Comparison of ENCODE assay signal across 24 mouse cellular contexts in the genomic region with DNA sequence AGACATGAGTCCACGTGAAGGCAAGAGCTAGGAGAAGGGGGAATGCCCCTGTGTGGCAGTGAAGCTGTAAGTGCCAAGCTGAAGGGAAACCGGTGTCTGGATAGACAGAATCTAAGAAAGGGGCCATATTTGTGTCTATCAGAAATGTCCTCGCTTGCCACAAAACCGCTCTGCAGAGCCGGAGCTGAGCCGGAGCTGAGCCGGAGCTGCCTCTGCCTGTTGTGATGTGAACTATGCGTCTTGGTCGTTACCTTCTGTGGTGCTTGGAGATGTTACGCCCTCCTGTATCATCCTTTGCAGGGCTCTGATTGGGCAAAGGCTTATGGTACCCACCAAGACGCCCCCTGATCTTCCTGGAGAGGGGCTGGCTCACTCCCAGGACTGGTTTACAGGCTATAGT. TPM values are rescaled to one million over a fixed set of nuclear protein-coding genes. Genes with fewer than 3 reads are reported as not detected.
DNase-seq lines count a peak whose midpoint lies in the region; ATAC-seq and TF ChIP-seq lines count a peak whose summit lies in the region.
"Had no signal": no experiment of that assay in that cellular context is flagged by ENCODE, and none has a peak within 500 bp of the region (broad histone marks: within the 10 kb centered on the region; RNA-seq: fewer than 3 reads in every experiment).

No protein-coding gene starts in this region.

- H3K4me1 ChIP-seq in forebrain, postnatal 0 days (ENCODE audit: insufficient read depth), result no peaks in the 10 kb centered on the region
- no peaks in the 10 kb centered on the region for H3K4me1 ChIP-seq in forebrain, embryonic 11.5 days (replicated peaks; ENCODE audit: control insufficient read depth, insufficient read depth, low read length)
- H3K4me1 ChIP-seq in neural tube, embryonic 15.5 days, result no peaks in the 10 kb centered on the region
- H3K4me1 ChIP-seq: embryonic facial prominence, embryonic 15.5 days; hindbrain, embryonic 10.5 days; intestine, embryonic 15.5 days had no signal

- H3K27me3 ChIP-seq in forebrain, postnatal 0 days (ENCODE audit: insufficient read depth, low read length), result no peaks in the 10 kb centered on the region
- H3K27me3 ChIP-seq in forebrain, embryonic 11.5 days (ENCODE audit: control insufficient read depth, insufficient read depth, low read length), result no peaks in the 10 kb centered on the region
- no peaks in the 10 kb centered on the region for H3K27me3 ChIP-seq in neural tube, embryonic 15.5 days (replicated peaks)
- H3K27me3 ChIP-seq: embryonic facial prominence, embryonic 15.5 days; heart, embryonic 12.5 days; intestine, embryonic 15.5 days had no signal

- no peaks in the 10 kb centered on the region for H3K36me3 ChIP-seq in forebrain, postnatal 0 days (ENCODE audit: insufficient read depth)
- H3K36me3 ChIP-seq in forebrain, embryonic 11.5 days (ENCODE audit: control insufficient read depth, insufficient read depth, low read length), result no peaks in the 10 kb centered on the region
- no peaks in the 10 kb centered on the region for H3K36me3 ChIP-seq in neural tube, embryonic 15.5 days
- H3K36me3 ChIP-seq: embryonic facial prominence, embryonic 15.5 days; heart, embryonic 12.5 days; hindbrain, embryonic 10.5 days; intestine, embryonic 15.5 days had no signal

- H3K4me3 ChIP-seq in forebrain, postnatal 0 days (ENCODE audit: low read depth, low read length), result no peak overlapping the region
- no peak overlapping the region for H3K4me3 ChIP-seq in forebrain, embryonic 11.5 days (ENCODE audit: low read depth, low read length)
- H3K4me3 ChIP-seq in left cerebral cortex, adult 2 months, result peak overlapping the region; percentile 17; the same call in 1 of the 2 replicates
- no peak overlapping the region for H3K4me3 ChIP-seq in neural tube, embryonic 15.5 days (replicated peaks)
- H3K4me3 ChIP-seq: embryonic facial prominence, embryonic 15.5 days; erythroblast, embryonic 14.5 days; heart, embryonic 12.5 days; hindbrain, embryonic 10.5 days; intestine, embryonic 15.5 days had no signal

- WGBS in forebrain, postnatal 0 days, result 74% methylated on average over 11 of the region's 11 CpGs
- 81% methylated on average over 11 of the region's 11 CpGs for WGBS in forebrain, embryonic 11.5 days
- 66% methylated on average over 11 of the region's 11 CpGs for whole genome bisulfite sequencing in neural tube, embryonic 15.5 days

- no peak for TF ChIP-seq CTCF in forebrain, postnatal 0 days (IDR thresholded peaks at IDR 0.05; ENCODE audit: low read depth)
- no peak for TF ChIP-seq CTCF in left cerebral cortex, adult 2 months (IDR thresholded peaks at IDR 0.05)

- intact Hi-C loops in left cerebral cortex, adult 2 months (cut with DNase I), result no loop called here
- intact Hi-C loops in left cerebral cortex, postnatal 4 days (cut with DNase I), result no loop called here

- H3K4me2 ChIP-seq in forebrain, postnatal 0 days (ENCODE audit: low read depth), result no peak overlapping the region
- no peak overlapping the region for H3K4me2 ChIP-seq in forebrain, embryonic 11.5 days (ENCODE audit: low read depth, low read length, severe bottlenecking)
- no peak overlapping the region for H3K4me2 ChIP-seq in neural tube, embryonic 15.5 days
- H3K4me2 ChIP-seq: embryonic facial prominence, embryonic 15.5 days; heart, embryonic 12.5 days; hindbrain, embryonic 14.5 days; intestine, embryonic 15.5 days had no signal

- no peak overlapping the region for H3K27ac ChIP-seq in forebrain, postnatal 0 days (ENCODE audit: low read depth, low read length)
- H3K27ac ChIP-seq in forebrain, embryonic 11.5 days (ENCODE audit: low read depth, low read length), result no peak overlapping the region
- H3K27ac ChIP-seq in left cerebral cortex, adult 2 months, result no peak overlapping the region
- no peak overlapping the region for H3K27ac ChIP-seq in neural tube, embryonic 15.5 days (replicated peaks)
- H3K27ac ChIP-seq: embryonic facial prominence, embryonic 15.5 days; hindbrain, embryonic 10.5 days; hindbrain, embryonic 14.5 days; intestine, embryonic 15.5 days had no signal

- DNase-seq in forebrain, postnatal 0 days, result no peak
- no peak for DNase-seq in forebrain, embryonic 11.5 days (ENCODE audit: low spot score)
- no peak for DNase-seq in left cerebral cortex, adult 2 months (ENCODE audit: extremely low spot score in 1 of 2, low spot score in 2 of 2)
- DNase-seq in left cerebral cortex, postnatal 4 days, result no peak
- peak; percentile 24 for DNase-seq in brain, adult 2 months (ENCODE audit: low read depth, low spot score)
- no peak for DNase-seq in right cerebral cortex, adult 18-20 months
- DNase-seq: adrenal gland, adult 8-10 months; adrenal gland, postnatal 36 days; cerebellum, adult 11 months; cerebellum, adult 8-10 months; cerebellum, postnatal 14 days; embryo, embryonic 11 days; gastrocnemius, postnatal 10 days had no signal

- H3K9ac ChIP-seq in forebrain, postnatal 0 days, result no peak overlapping the region
- no peak overlapping the region for H3K9ac ChIP-seq in forebrain, embryonic 11.5 days (ENCODE audit: low read length)
- no peak overlapping the region for H3K9ac ChIP-seq in neural tube, embryonic 15.5 days (replicated peaks)
- H3K9ac ChIP-seq: embryonic facial prominence, embryonic 15.5 days; heart, embryonic 12.5 days; hindbrain, embryonic 14.5 days; intestine, embryonic 15.5 days had no signal

- no peaks in the 10 kb centered on the region for H3K9me3 ChIP-seq in forebrain, postnatal 0 days (ENCODE audit: low read length)
- no peaks in the 10 kb centered on the region for H3K9me3 ChIP-seq in forebrain, embryonic 11.5 days (ENCODE audit: control insufficient read depth, low read length)
- no peaks in the 10 kb centered on the region for H3K9me3 ChIP-seq in neural tube, embryonic 15.5 days (replicated peaks)
- H3K9me3 ChIP-seq: embryonic facial prominence, embryonic 15.5 days; heart, embryonic 12.5 days; hindbrain, embryonic 10.5 days; intestine, embryonic 15.5 days had no signal

- 0 out of 2 replicates have a peak, but pooled peaks have one; percentile 14 for ATAC-seq in forebrain, postnatal 0 days
- ATAC-seq in forebrain, embryonic 11.5 days (replicated peaks; ENCODE audit: low FRiP score), result no peak
- ATAC-seq in neural tube, embryonic 15.5 days (ENCODE audit: low FRiP score), result 0 out of 2 replicates have a peak, but pooled peaks have one; percentile 33
- ATAC-seq: intestine, embryonic 15.5 days had no signal

RNA-seq across cellular contexts. Expression of gene Il9r, which starts 50.5 kb away (rescaled TPM):
- total RNA-seq in forebrain, postnatal 0 days (2014; rRNA removed), result not detected in 2 replicates
- not detected in 2 replicates for polyA plus RNA-seq in forebrain, postnatal 0 days (2015; fragmentation: Nextera tagmentation; extraction: Ambion mirVana)
- not detected in 2 replicates for polyA plus RNA-seq in forebrain, embryonic 11.5 days (2014; fragmentation: Nextera tagmentation; extraction: Ambion mirVana)
- not detected for total RNA-seq in left cerebral cortex, adult 2 months (2021)
- not detected for total RNA-seq in left cerebral cortex, postnatal 4 days (2021)
- 1.5 TPM in 1 of 2 replicates, not detected in the other for polyA plus RNA-seq in neural tube, embryonic 15.5 days (2015; fragmentation: Nextera tagmentation; extraction: Ambion mirVana)
- total RNA-seq: common myeloid progenitor, adult 5-6 weeks; gastrocnemius, postnatal 10 days; heart, postnatal 25 days had no signal
- polyA plus RNA-seq: brain, embryonic 14.5 days; embryonic facial prominence, embryonic 11.5 days; erythroblast, embryonic 14.5 days; heart, embryonic 12.5 days; hindbrain, embryonic 10.5 days; hindbrain, embryonic 14.5 days had no signal

RNA-seq across cellular contexts. Expression of gene Snrnp25, which starts 55.6 kb away (rescaled TPM):
- total RNA-seq in forebrain, postnatal 0 days (2014; rRNA removed), result 15.2 and 34.0 TPM in 2 replicates
- 50.4 and 58.0 TPM in 2 replicates for polyA plus RNA-seq in forebrain, postnatal 0 days (2015; fragmentation: Nextera tagmentation; extraction: Ambion mirVana)
- polyA plus RNA-seq in forebrain, embryonic 11.5 days (2014; fragmentation: Nextera tagmentation; extraction: Ambion mirVana), result 86.2 and 92.7 TPM in 2 replicates
- total RNA-seq in left cerebral cortex, adult 2 months (2021), result 10 to 100 TPM; 19.2 to 24.6 TPM
- 10 to 100 TPM; 20.3 to 21.6 TPM for total RNA-seq in left cerebral cortex, postnatal 4 days (2021)
- polyA plus RNA-seq in neural tube, embryonic 15.5 days (2015; fragmentation: Nextera tagmentation; extraction: Ambion mirVana), result 45.6 and 54.3 TPM in 2 replicates
